Mouse (Mus musculus): ENCODE results near the gene Gtf2a2. TPM values are rescaled to one million over a fixed set of nuclear protein-coding genes. Genes with fewer than 3 reads are reported as not detected.

Gtf2a2 gene
- polyA plus RNA-seq, 1 experiment from 2014 or later: 246 TPM

- DNase-seq (ENCODE audit: low spot score): no peak
- H3K4me2 ChIP-seq (ENCODE audit: low read depth, low read length): no peak overlapping the region
- H3K9ac ChIP-seq (replicated peaks; ENCODE audit: low read length): no peak overlapping the region
- H3K4me1 ChIP-seq (ENCODE audit: control insufficient read depth, insufficient read depth, low read length): no peaks in the 10 kb centered on the region
- 87% methylated on average over 11 of the region's 11 CpGs for WGBS
- H3K36me3 ChIP-seq (replicated peaks; ENCODE audit: control insufficient read depth, insufficient read depth, low read depth, low read length): no peaks in the 10 kb centered on the region
- H3K9me3 ChIP-seq (replicated peaks; ENCODE audit: control insufficient read depth, low read length): no peaks in the 10 kb centered on the region
- H3K27ac ChIP-seq (replicated peaks; ENCODE audit: low read depth, low read length): no peak overlapping the region
- H3K4me3 ChIP-seq (ENCODE audit: low read depth, low read length): no peak overlapping the region
- no peak for ATAC-seq (replicated peaks; ENCODE audit: insufficient number of reproducible peaks, low FRiP score, low TSS enrichment, low read depth)
- H3K27me3 ChIP-seq (ENCODE audit: control insufficient read depth, insufficient read depth, low read length): no peaks in the 10 kb centered on the region
Measured at GRCm38 (mm10) chr9:70040570-70040969, 28.2 kb downstream of the Gtf2a2 start.

GRCm38 (mm10) chr9:70042137-70042536, 29.8 kb downstream of the Gtf2a2 start:
- H3K9me3 ChIP-seq (replicated peaks; ENCODE audit: control insufficient read depth, low read length): no peaks in the 10 kb centered on the region
- H3K36me3 ChIP-seq (replicated peaks; ENCODE audit: control insufficient read depth, insufficient read depth, low read depth, low read length): no peaks in the 10 kb centered on the region
- no peak for DNase-seq (ENCODE audit: low spot score)
- H3K27me3 ChIP-seq (ENCODE audit: control insufficient read depth, insufficient read depth, low read length): no peaks in the 10 kb centered on the region
- 86% methylated on average over 4 of the region's 4 CpGs for WGBS
- H3K4me3 ChIP-seq (ENCODE audit: low read depth, low read length): no peak overlapping the region
- no peak overlapping the region for H3K9ac ChIP-seq (replicated peaks; ENCODE audit: low read length)
- no peaks in the 10 kb centered on the region for H3K4me1 ChIP-seq (ENCODE audit: control insufficient read depth, insufficient read depth, low read length)
- no peak overlapping the region for H3K27ac ChIP-seq (replicated peaks; ENCODE audit: low read depth, low read length)
- no peak for ATAC-seq (replicated peaks; ENCODE audit: insufficient number of reproducible peaks, low FRiP score, low TSS enrichment, low read depth)
- no peak overlapping the region for H3K4me2 ChIP-seq (ENCODE audit: low read depth, low read length)

- Histone ChIP-seq H3K27me3 (ENCODE audit: control insufficient read depth, insufficient read depth, low read length) (no peaks in the 10 kb centered on the region), H3K4me1 (ENCODE audit: control insufficient read depth, insufficient read depth, low read length) (no peaks in the 10 kb centered on the region), H3K36me3 (replicated peaks; ENCODE audit: control insufficient read depth, insufficient read depth, low read depth, low read length) (no peaks in the 10 kb centered on the region), H3K27ac (replicated peaks; ENCODE audit: low read depth, low read length) (no peak overlapping the region), H3K4me3 (ENCODE audit: low read depth, low read length) (no peak overlapping the region), H3K9ac (replicated peaks; ENCODE audit: low read length) (no peak overlapping the region), H3K4me2 (ENCODE audit: low read depth, low read length) (no peak overlapping the region), H3K9me3 (replicated peaks; ENCODE audit: control insufficient read depth, low read length) (no peaks in the 10 kb centered on the region)
- ATAC-seq (replicated peaks; ENCODE audit: insufficient number of reproducible peaks, low FRiP score, low TSS enrichment, low read depth) (no peak), DNase-seq (ENCODE audit: low spot score) (no peak)
- whole genome bisulfite sequencing: 53% methylated on average over 1 of the region's 1 CpGs
Measured at GRCm38 (mm10) chr9:70042935-70043334, 30.6 kb downstream of the Gtf2a2 start.

GRCm38 (mm10) chr9:70044865-70045264, 32.5 kb downstream of the Gtf2a2 start:
- Histone ChIP-seq H3K4me1 (ENCODE audit: control insufficient read depth, insufficient read depth, low read length) (no peaks in the 10 kb centered on the region), H3K4me2 (ENCODE audit: low read depth, low read length) (no peak overlapping the region), H3K4me3 (ENCODE audit: low read depth, low read length) (no peak overlapping the region), H3K36me3 (replicated peaks; ENCODE audit: control insufficient read depth, insufficient read depth, low read depth, low read length) (no peaks in the 10 kb centered on the region), H3K27me3 (ENCODE audit: control insufficient read depth, insufficient read depth, low read length) (no peaks in the 10 kb centered on the region), H3K9me3 (replicated peaks; ENCODE audit: control insufficient read depth, low read length) (no peaks in the 10 kb centered on the region), H3K27ac (replicated peaks; ENCODE audit: low read depth, low read length) (no peak overlapping the region), H3K9ac (replicated peaks; ENCODE audit: low read length) (no peak overlapping the region)
- DNase-seq (ENCODE audit: low spot score) (no peak), ATAC-seq (replicated peaks; ENCODE audit: insufficient number of reproducible peaks, low FRiP score, low TSS enrichment, low read depth) (no peak)
- 74% methylated on average over 2 of the region's 2 CpGs for WGBS

DNA sequence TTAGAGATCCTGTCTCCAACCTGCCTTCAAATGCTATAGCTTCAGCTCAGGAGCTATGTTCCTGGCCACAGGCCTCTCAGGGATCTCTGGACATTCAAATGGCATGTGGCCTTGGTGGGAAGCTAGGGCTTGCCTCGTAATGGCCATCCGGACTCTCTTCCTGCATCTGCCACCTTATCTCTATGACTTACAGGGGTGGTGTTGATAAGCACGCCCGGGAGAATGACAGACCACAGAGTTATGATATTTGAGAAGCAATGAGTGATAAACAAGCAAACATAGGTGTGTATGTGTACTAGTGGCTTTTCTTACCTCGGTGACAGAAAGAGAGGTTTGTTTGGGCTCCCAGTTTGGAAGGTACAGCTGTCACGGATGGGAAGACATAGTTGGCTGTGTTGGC, 33.9 kb downstream of the Gtf2a2 start:
- DNase-seq (ENCODE audit: low spot score) (no peak), ATAC-seq (replicated peaks; ENCODE audit: insufficient number of reproducible peaks, low FRiP score, low TSS enrichment, low read depth) (no peak)
- WGBS: 84% methylated on average over 6 of the region's 6 CpGs
- no peak overlapping the region for H3K4me3 ChIP-seq (ENCODE audit: low read depth, low read length)
- no peaks in the 10 kb centered on the region for H3K9me3 ChIP-seq (replicated peaks; ENCODE audit: control insufficient read depth, low read length)
- no peak overlapping the region for H3K9ac ChIP-seq (replicated peaks; ENCODE audit: low read length)
- no peak overlapping the region for H3K4me2 ChIP-seq (ENCODE audit: low read depth, low read length)
- no peaks in the 10 kb centered on the region for H3K27me3 ChIP-seq (ENCODE audit: control insufficient read depth, insufficient read depth, low read length)
- no peaks in the 10 kb centered on the region for H3K4me1 ChIP-seq (ENCODE audit: control insufficient read depth, insufficient read depth, low read length)
- H3K36me3 ChIP-seq (replicated peaks; ENCODE audit: control insufficient read depth, insufficient read depth, low read depth, low read length): no peaks in the 10 kb centered on the region
- no peak overlapping the region for H3K27ac ChIP-seq (replicated peaks; ENCODE audit: low read depth, low read length)

GRCm38 (mm10) chr9:70047839-70048238, 35.5 kb downstream of the Gtf2a2 start:
- no peaks in the 10 kb centered on the region for H3K36me3 ChIP-seq (replicated peaks; ENCODE audit: control insufficient read depth, insufficient read depth, low read depth, low read length)
- H3K9ac ChIP-seq (replicated peaks; ENCODE audit: low read length): no peak overlapping the region
- H3K9me3 ChIP-seq (replicated peaks; ENCODE audit: control insufficient read depth, low read length): no peaks in the 10 kb centered on the region
- DNase-seq (ENCODE audit: low spot score): peak; percentile 43
- no peaks in the 10 kb centered on the region for H3K4me1 ChIP-seq (ENCODE audit: control insufficient read depth, insufficient read depth, low read length)
- no peak overlapping the region for H3K4me2 ChIP-seq (ENCODE audit: low read depth, low read length)
- no peak for ATAC-seq (replicated peaks; ENCODE audit: insufficient number of reproducible peaks, low FRiP score, low TSS enrichment, low read depth)
- no peaks in the 10 kb centered on the region for H3K27me3 ChIP-seq (ENCODE audit: control insufficient read depth, insufficient read depth, low read length)
- H3K4me3 ChIP-seq (ENCODE audit: low read depth, low read length): no peak overlapping the region
- H3K27ac ChIP-seq (replicated peaks; ENCODE audit: low read depth, low read length): no peak overlapping the region
- 43% methylated on average over 3 of the region's 3 CpGs for WGBS

- H3K4me2 ChIP-seq (ENCODE audit: low read depth, low read length): no peak overlapping the region
- ATAC-seq (replicated peaks; ENCODE audit: insufficient number of reproducible peaks, low FRiP score, low TSS enrichment, low read depth) (no peak), DNase-seq (ENCODE audit: low spot score) (no peak)
- no peaks in the 10 kb centered on the region for H3K9me3 ChIP-seq (replicated peaks; ENCODE audit: control insufficient read depth, low read length)
- no peaks in the 10 kb centered on the region for H3K4me1 ChIP-seq (ENCODE audit: control insufficient read depth, insufficient read depth, low read length)
- no peak overlapping the region for H3K9ac ChIP-seq (replicated peaks; ENCODE audit: low read length)
- WGBS: 27% methylated on average over 5 of the region's 5 CpGs
- H3K27ac ChIP-seq (replicated peaks; ENCODE audit: low read depth, low read length): 0 out of 2 replicates have a peak overlapping the region, but pooled peaks have one; percentile 28
- H3K4me3 ChIP-seq (ENCODE audit: low read depth, low read length): no peak overlapping the region
- H3K27me3 ChIP-seq (ENCODE audit: control insufficient read depth, insufficient read depth, low read length): no peaks in the 10 kb centered on the region
- no peaks in the 10 kb centered on the region for H3K36me3 ChIP-seq (replicated peaks; ENCODE audit: control insufficient read depth, insufficient read depth, low read depth, low read length)
Measured at GRCm38 (mm10) chr9:70048280-70048679, 35.9 kb downstream of the Gtf2a2 start.

DNA sequence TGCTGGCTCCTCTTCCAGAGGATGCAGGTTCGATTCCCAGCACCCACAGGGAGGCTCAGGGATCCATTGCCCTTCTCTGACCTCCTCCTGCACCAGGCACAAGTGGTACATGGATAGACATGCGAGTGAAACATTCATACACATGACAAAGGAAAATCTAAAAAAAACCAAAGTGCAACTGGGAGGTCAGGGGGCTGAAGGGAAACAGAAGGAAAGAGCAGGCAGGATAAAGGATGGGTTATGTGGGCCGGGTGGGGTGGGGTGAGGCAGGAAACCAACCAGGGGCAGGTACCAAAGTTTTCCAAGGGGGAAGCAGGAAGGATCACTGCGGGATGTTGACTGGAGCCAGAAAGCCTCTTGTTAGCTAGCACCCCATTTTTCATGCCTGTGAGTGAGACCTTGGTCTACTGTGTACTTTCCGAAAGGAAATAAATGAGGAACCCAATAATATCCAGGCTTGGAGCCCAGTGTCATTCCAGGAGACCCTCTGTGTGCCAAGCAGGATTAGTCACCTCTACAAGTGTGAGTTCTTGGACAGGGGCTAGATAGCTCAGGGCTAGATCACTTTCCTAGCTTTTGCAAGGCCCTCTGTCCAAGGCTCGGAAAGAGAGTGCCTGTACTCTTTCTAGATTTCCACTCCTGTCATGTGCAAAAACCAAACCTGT, 36.5 kb downstream of the Gtf2a2 start:
- H3K9me3 ChIP-seq (replicated peaks; ENCODE audit: control insufficient read depth, low read length): no peaks in the 10 kb centered on the region
- DNase-seq (ENCODE audit: low spot score) (no peak), ATAC-seq (replicated peaks; ENCODE audit: insufficient number of reproducible peaks, low FRiP score, low TSS enrichment, low read depth) (no peak)
- H3K4me2 ChIP-seq (ENCODE audit: low read depth, low read length): no peak overlapping the region
- H3K9ac ChIP-seq (replicated peaks; ENCODE audit: low read length): no peak overlapping the region
- no peaks in the 10 kb centered on the region for H3K27me3 ChIP-seq (ENCODE audit: control insufficient read depth, insufficient read depth, low read length)
- H3K4me3 ChIP-seq (ENCODE audit: low read depth, low read length): no peak overlapping the region
- no peaks in the 10 kb centered on the region for H3K36me3 ChIP-seq (replicated peaks; ENCODE audit: control insufficient read depth, insufficient read depth, low read depth, low read length)
- 0 out of 2 replicates have a peak overlapping the region, but pooled peaks have one; percentile 28 for H3K27ac ChIP-seq (replicated peaks; ENCODE audit: low read depth, low read length)
- WGBS: 54% methylated on average over 6 of the region's 6 CpGs
- H3K4me1 ChIP-seq (ENCODE audit: control insufficient read depth, insufficient read depth, low read length): no peaks in the 10 kb centered on the region

All from embryonic facial prominence, embryonic 11.5 days (tissue).